Mouse (Mus musculus) liver, embryonic 14.5 days (tissue): Measurements from ENCODE around the gene Tmem179.

ENCODE experiments used
- CTCF ChIP-seq: IDR thresholded peaks from 2 replicates; pipeline ENCODE4 v1.5.1; 2016; ENCODE audit warnings: antibody characterized with exemption, low read depth, control low read depth
- EP300 ChIP-seq: IDR thresholded peaks from 2 replicates; pipeline ENCODE4 v1.6.1; 2016; ENCODE audit warnings: antibody characterized with exemption, low read depth

- TF ChIP-seq CTCF (no peak), EP300 (no peak)
Measured at GRCm38 (mm10) chr12:112541483-112542091, 25.0 kb upstream of the Tmem179 start.
